Mouse (Mus musculus) left cerebral cortex, postnatal 36 days (tissue): ENCODE results near the gene Eif3m. TPM values are rescaled to one million over a fixed set of nuclear protein-coding genes. Genes with fewer than 3 reads are reported as not detected.
A peak's percentile ranks its signal among the peaks of the same experiment; 100 is the strongest.
"Not testable (repeated sequence)": the region's sequence is repeated elsewhere in the genome, so short reads cannot be mapped to it uniquely, and the experiment has no call there.

Experiments used
- DNase-seq, 2 experiments: peaks; one replicate each; pipeline ENCODE4 v3.0.0; 2021 to 2022; ENCODE audit warnings: low spot score in 2 of 2, mixed read lengths in 1 of 2
- intact Hi-C: fragments of 180-260 bp; cut with DNase I; formaldehyde crosslinking; loops from one replicate; pipeline ENCODE4 v1.15.1; 2025
- total RNA-seq, 2 experiments: library from RNA; stranded (reverse); gene quantifications; 2 replicates each; pipeline ENCODE4 v1.2.3; 2021

Gene Eif3m
- total RNA-seq: 10 to 100 TPM; 83.5 to 85.4 TPM

- intact Hi-C loops: loop anchor here (2.0 kb wide), 1 partner anchor 200 kb away; the partner anchor contains the start of gene Qser1
- DNase-seq: peak; percentile 92 to 93
These were observed at the start of gene Eif3m for GRCm38 (mm10) chr2:105016967-105017287. Gene Eif3m (minus strand): TSS chr2:105017080.

- no peak for DNase-seq
- intact Hi-C loops: no loop called here
These were observed 46.0 kb upstream of the Eif3m start for GRCm38 (mm10) chr2:105062741-105063372.

- intact Hi-C loops: no loop called here
- DNase-seq: peak; percentile 5 to 8
These were observed 41.8 kb upstream of the Eif3m start for GRCm38 (mm10) chr2:105058577-105059116.

DNA sequence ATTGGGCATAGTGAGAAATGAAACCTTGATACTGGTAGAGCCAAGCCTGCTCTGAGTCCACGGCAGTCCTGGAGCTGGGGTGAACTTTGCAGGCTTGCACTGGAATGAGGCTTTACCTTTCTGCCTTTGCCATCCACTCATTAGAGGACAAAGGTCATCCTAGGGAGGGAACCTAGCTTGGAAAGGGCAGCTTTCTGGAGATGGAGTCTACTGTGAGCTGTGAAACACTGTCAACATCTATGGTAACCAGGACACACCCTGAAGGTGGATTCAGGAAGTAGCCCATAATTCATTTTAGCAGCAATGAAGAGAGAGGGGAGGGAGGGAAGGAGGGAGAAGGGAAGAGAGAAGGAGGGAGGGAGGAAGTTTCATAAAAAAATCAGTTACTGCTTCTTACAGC is 38.6 kb upstream of the Eif3m start:
- DNase-seq: no peak
- intact Hi-C loops: no loop called here

GRCm38 (mm10) chr2:105048301-105048700 is 31.4 kb upstream of the Eif3m start:
- DNase-seq: no peak
- intact Hi-C loops: no loop called here

- intact Hi-C loops: no loop called here
These were observed 26.3 kb upstream of the Eif3m start for GRCm38 (mm10) chr2:105043152-105043551.

GRCm38 (mm10) chr2:105040859-105041258 is 24.0 kb upstream of the Eif3m start:
- intact Hi-C loops: no loop called here
- no peak for DNase-seq

More at GRCm38 (mm10) chr2:105043152-105043551, 26.3 kb upstream of the Eif3m start:
- no peak for DNase-seq

DNA sequence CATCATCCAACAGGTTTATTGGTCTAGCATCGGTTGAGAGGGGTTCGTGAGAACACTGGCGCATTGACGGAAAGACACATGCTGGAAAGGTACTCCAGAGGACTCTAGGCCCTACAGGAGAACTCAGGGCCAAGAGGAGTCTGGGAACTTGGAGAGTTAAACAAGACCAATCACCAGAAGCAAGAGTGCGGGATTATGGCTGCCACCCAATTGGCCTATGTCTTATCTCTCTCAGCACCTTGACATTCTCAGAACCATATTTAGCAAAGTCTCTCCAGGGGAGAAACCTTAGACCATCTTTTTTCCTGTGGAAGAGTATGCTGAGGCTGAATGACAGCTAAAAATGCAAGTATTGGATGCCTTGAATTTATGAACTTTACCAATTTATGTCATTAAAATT is 22.0 kb upstream of the Eif3m start:
- intact Hi-C loops: no loop called here
- DNase-seq: no peak

- intact Hi-C loops: no loop called here
These were observed 21.2 kb upstream of the Eif3m start for GRCm38 (mm10) chr2:105037956-105038569.

DNA sequence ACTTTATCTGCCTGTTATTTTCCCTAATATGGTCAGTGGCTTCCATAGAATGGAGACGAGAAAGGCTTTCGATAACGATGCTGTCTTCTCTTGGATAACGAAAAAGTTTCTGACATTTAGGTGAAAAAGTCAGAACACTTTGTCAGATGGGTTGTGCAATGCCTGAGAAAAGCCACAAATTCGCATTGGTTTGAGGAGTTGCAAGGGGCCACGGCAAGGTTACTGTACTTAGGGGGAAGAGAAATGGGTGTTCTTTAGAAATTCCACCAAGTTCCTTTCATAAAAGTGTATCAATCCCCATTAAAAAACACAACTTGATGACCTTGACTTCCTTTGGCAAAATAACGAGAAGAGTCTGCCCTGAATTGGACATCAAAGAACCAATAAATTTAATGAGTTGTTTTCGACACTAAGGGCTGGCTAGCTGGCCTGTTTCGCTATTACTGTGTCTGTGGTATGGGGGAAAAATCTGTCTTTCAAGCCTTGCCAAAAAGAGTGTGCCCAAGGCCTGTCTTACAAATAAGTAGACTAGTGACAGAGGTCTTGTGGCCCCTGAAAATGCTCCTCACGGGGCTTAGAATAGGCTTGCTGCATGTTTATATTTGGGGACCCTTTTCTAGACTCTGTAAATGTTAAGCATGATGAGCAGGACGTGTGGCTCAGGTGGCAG is 19.7 kb upstream of the Eif3m start:
- intact Hi-C loops: no loop called here
- DNase-seq: no peak

More at GRCm38 (mm10) chr2:105037956-105038569, 21.2 kb upstream of the Eif3m start:
- no peak for DNase-seq

DNA sequence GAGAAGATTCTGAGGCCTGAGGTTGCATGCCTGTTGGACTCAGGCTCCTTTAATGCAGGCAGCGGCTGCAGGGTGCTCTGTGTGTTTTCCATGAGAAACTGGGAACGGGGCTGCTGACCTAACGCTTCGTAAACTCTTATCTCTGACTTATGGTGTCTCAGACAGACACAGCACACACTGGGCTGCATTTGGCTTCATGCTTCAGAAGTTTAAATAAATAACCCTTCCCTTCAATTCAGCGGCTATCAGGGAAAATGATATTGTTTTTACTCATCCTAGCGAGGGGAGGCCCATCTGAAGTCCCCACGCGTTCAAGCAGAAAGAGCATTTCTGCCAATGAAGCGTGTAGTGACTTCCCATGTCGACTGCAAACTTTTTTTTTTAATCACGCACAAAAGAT is 19.1 kb upstream of the Eif3m start:
- intact Hi-C loops: no loop called here
- no peak for DNase-seq

- DNase-seq: no peak
- intact Hi-C loops: no loop called here
These were observed 17.2 kb upstream of the Eif3m start for GRCm38 (mm10) chr2:105034084-105034483.

GRCm38 (mm10) chr2:105030505-105030904 is 13.6 kb upstream of the Eif3m start:
- no peak for DNase-seq
- intact Hi-C loops: no loop called here

GRCm38 (mm10) chr2:105028806-105029205 is 11.9 kb upstream of the Eif3m start:
- no peak for DNase-seq
- intact Hi-C loops: no loop called here

DNA sequence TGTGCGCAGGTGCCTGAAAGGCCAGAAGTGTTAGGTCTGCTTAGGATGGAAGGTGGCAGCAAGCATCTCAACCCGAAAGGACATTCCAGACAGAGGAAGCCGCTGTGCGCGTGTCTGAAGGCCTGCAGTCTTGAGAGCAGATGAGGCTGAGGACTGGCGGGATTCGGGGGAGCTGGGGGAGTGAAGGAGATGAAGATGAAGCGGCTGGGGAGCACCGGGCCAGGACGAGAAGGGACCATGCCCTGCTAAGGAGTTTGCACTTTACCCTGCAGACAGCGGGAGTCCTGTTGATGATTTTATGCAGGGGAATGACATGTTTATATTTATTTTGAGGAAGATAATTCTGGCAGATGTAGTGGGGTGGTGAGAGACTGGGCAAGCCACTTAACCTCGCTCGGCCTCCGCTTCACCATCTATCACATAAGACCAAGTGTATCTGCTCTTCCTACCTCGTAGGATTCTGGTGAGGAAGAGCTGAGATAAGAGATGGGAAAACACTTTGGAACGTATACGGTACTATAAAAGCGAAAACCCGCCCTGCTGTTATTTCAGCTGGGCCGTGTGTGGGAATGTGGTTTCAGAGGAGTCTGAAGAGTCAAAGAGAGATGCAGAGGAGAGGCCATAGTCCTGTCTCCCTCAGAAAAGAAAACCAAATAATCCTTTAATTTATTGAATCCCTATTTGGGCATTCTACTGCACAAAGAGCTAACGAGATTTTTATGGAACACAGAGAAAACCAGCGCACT is 10.2 kb upstream of the Eif3m start:
- no peak for DNase-seq
- intact Hi-C loops: no loop called here

DNA sequence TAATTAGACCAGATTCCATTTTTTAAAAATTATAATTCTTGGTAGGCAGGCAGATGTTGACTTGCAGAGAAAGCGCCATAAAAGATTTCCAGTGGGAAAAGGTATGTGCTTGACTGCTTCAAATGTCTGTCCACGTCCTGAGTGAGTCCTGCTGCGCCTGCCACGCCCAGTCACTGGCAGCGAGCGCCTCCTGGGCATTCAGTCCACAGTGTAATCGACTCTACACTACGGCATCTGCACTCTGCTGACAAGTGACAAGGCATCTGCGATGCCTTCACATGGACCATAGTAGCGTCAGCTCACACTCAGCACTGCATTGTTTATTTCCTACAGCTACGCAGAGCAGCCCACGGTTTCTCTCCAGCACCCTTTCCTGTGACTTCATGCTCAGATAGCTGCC is 8.7 kb upstream of the Eif3m start:
- peak in 1 of 2 experiments; percentile 5 for DNase-seq
- intact Hi-C loops: not testable (repeated sequence)

GRCm38 (mm10) chr2:105023815-105024214 is 6.9 kb upstream of the Eif3m start:
- intact Hi-C loops: no loop called here
- DNase-seq: no peak

DNA sequence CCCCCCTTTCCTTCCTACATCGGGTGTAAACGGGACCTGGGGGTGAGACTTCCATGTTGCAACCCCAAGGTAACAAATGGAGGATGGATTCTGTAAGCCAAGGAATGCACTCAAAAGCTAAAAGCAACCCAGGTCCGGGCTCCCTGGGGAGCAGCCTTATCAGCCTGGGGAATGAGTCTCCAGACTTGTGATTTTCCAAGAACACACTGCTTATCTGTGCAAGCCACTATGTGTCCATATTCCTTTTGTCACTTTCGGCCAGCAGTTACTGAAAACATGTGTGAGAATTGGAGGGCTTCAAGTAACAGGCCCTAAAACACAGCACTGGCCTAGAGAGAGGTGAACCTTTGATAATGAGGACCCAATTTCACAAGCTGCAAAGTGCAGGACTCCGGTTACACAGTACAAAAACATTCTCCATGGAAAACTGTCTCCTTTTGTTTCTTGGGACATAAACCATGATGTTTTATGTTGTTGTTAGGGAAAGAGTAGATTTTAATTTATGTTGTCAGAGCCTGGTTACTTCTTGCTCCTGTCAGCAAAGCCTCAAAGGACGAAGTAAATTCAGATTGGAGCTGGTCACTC is 6.2 kb upstream of the Eif3m start:
- intact Hi-C loops: no loop called here
- DNase-seq: no peak

DNA sequence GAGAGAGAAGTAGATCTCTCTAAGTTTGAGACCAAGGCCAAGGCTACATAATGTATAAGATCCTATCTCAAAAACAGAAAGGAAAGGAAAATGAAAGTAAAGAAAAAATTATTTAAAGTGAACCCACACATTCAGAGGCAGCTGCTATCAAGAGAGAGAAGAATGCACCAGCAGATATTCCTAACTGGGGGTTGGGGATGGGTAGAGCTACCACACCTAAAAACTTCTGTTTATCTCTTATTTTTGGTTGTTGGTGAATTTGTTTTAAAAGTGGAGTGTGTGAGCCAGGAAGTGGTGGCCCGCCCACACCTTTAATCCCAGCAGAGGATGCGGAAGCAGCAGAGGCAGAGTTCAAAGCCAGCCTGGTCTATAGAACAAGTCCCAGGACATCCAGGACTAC is 5.0 kb upstream of the Eif3m start:
- DNase-seq: no peak
- intact Hi-C loops: no loop called here

DNA sequence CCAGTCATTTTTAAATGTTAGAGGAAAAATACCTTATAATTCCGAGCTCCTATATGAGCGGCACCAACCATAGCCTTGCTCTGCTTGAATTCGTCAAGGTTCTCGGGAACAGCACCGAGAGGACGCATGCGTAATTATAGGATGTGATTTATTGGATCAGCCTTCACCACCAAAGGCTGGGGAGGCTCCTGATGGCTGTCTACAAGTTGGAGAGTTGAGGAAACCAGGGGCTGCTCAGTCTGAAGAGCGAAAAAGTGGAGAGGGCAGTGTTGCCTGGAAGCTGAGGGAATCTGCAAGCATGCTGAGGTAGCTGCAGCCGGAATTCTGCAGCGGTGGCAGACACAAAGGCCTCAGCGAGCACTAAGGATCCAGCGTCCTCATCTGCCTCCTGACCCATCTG is 4.4 kb upstream of the Eif3m start:
- DNase-seq: no peak
- intact Hi-C loops: no loop called here
